Mouse (Mus musculus): ENCODE measurements at regions not wholly inside any gene's neighbourhood (a gene's known extent, or its start where the extent isn't known, plus 50 kb on each side); places are given as distances from the start of the nearest gene placed in this dataset.

DNA sequence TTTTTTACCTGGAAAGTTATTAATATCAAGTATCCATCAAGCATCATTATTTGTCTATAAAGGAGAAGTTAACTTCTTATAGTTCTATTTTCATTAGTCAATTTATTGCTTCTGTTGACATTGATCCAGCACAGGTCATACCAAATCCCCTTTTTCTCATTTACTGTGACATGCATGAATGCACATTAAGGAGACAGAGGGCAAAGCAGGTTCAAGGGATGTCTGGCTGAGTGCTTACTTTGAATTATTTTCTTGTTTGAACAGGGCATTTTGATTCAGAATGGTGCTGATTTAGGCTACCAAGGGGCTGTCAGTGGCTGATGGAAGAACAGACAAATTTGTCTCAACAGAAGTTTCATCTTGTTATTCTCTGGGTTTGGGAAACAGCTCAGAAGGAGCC, 357.7 kb upstream of the Slc5a7 start:
- TF ChIP-seq POLR2A (IDR thresholded peaks at IDR 0.05; ENCODE audit: control insufficient read depth in 1 of 2, insufficient read depth in 1 of 2, low read depth in 1 of 2, low read length in 2 of 2, poor library complexity in 1 of 2) (no peak), RAD21 (IDR thresholded peaks at IDR 0.05; ENCODE audit: low read depth, low read length) (no peak), NELFE (IDR thresholded peaks at IDR 0.05; ENCODE audit: low read depth, low read length) (no peak), ETS1 (IDR thresholded peaks at IDR 0.05; ENCODE audit: low read depth, low read length) (no peak), USF1 (IDR thresholded peaks at IDR 0.05; ENCODE audit: low read depth, low read length) (no peak), CTCF (IDR thresholded peaks at IDR 0.05 in 2 of 3, conservative IDR thresholded peaks at IDR 0.05 in 1 of 3; ENCODE audit: control insufficient read depth in 1 of 3, insufficient read depth in 1 of 3, low read depth in 2 of 3, low read length in 3 of 3, poor library complexity in 1 of 3, severe bottlenecking in 1 of 3) (no peak), POLR2AphosphoS5 (IDR thresholded peaks at IDR 0.05; ENCODE audit: borderline replicate concordance, low read depth, low read length) (no peak), BHLHE40 (IDR thresholded peaks at IDR 0.05; ENCODE audit: borderline replicate concordance, low read depth, low read length) (no peak), NRF1 (IDR thresholded peaks at IDR 0.05; ENCODE audit: insufficient read depth, low read depth, low read length, poor library complexity, severe bottlenecking) (no peak), SMC3 (IDR thresholded peaks at IDR 0.05; ENCODE audit: low read depth, low read length) (no peak)

All from MEL (cell line).